In the genomic region with DNA sequence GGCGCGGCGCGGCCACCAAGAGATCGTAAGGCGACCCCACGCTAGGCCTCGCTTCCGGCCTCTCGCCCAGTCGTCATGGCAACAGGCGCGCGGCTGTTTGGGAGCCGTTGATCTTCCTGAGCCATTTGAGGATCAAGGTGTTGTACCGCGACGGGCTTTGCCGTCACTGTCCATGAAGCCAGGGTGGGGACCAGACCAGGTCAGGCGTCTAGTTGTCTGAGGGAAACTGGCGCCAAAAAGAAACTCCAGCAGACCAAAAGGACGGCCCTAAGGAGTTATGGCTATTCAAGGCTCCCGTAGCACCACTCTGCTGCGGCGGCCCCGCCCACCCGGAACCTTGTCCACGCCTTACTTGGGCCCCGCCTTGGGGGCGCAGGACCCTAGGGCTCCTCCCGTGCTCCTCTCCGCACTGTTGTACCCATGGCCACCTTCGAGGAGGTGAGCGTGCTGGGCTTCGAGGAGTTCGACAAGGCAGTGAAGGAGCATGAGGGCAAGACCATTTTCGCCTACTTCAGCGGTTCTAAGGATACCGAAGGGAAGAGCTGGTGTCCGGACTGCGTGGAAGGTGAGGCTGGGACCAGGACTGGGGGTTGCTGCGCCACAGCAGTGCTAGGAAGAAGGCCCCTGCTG, we compare ENCODE assay signal across 8 mouse cellular contexts. TPM values are rescaled to one million over a fixed set of nuclear protein-coding genes. Genes with fewer than 3 reads are reported as not detected.
DNase-seq lines count a peak whose midpoint lies in the region; ATAC-seq lines count a peak whose summit lies in the region.

A gene (minus strand): TSS at position 256 of the 630 bp plus-strand sequence.
A gene (plus strand): TSS at position 344 of the 630 bp plus-strand sequence.

- H3K27ac ChIP-seq in intestine, embryonic 15.5 days, result peak within 1 kb of the TSS; percentile 69

- peaks cover 14% of the 10 kb centered on the region; the same call in 1 of the 2 replicates for H3K36me3 ChIP-seq in intestine, embryonic 15.5 days

- H3K4me2 ChIP-seq in intestine, embryonic 15.5 days (replicated peaks), result peak within 1 kb of the TSS; percentile 92

- no peaks in the 10 kb centered on the region for H3K9me3 ChIP-seq in intestine, embryonic 15.5 days

- peak within 1 kb of the TSS; percentile 88 for H3K4me3 ChIP-seq in intestine, embryonic 15.5 days (replicated peaks)

- no peaks in the 10 kb centered on the region for H3K27me3 ChIP-seq in intestine, embryonic 15.5 days (replicated peaks)

- WGBS in intestine, embryonic 15.5 days, result under 1% methylated on average over 42 of the region's 42 CpGs

- ATAC-seq in intestine, embryonic 15.5 days, result peak; percentile 97

- H3K4me1 ChIP-seq in intestine, embryonic 15.5 days (replicated peaks), result peaks cover 18% of the 10 kb centered on the region

- H3K9ac ChIP-seq in intestine, embryonic 15.5 days, result peak within 1 kb of the TSS; percentile 80

- intact Hi-C loops in gastrocnemius, postnatal 36 days (cut with DNase I), result loop anchor here (10.0 kb wide), 1 partner anchor 153 kb away; no protein-coding TSS in a partner anchor
- intact Hi-C loops in left cerebral cortex, postnatal 25 days (cut with DNase I), result loop anchor here (2.0 kb wide), 1 partner anchor 155 kb away; no protein-coding TSS in a partner anchor

- DNase-seq in adrenal gland, adult 8-10 months, result peak; percentile 83
- DNase-seq in embryo, embryonic 11.5 days (ENCODE audit: low read depth, low spot score), result peak; percentile 76
- DNase-seq in gastrocnemius, postnatal 36 days, result peak; percentile 80 to 83
- peak; percentile 89 to 93 for DNase-seq in left cerebral cortex, postnatal 25 days (ENCODE audit: low spot score in 2 of 2)
- peak; percentile 86 for DNase-seq in mesoderm, embryonic 11.5 days (ENCODE audit: low read depth, low spot score)
- DNase-seq in right cerebral cortex, postnatal 25 days, result peak; percentile 91
- DNase-seq in urinary bladder, postnatal 36 days (ENCODE audit: low spot score in 2 of 2), result peak; percentile 88 to 90

RNA-seq across cellular contexts. Expression of the first gene that starts in this region (rescaled TPM):
- total RNA-seq in adrenal gland, adult 8-10 months (2022), result 10 to 100 TPM in 2 of 4 experiments, 1 to 10 TPM in 2; 7.0 to 16.0 (median 10.6) TPM
- total RNA-seq in gastrocnemius, postnatal 36 days (2021), result 1 to 10 TPM in 1 of 2 experiments, under 1 TPM in 1; 0.77 to 1.2 TPM
- polyA plus RNA-seq in intestine, embryonic 15.5 days (2015; fragmentation: Nextera tagmentation; extraction: Ambion mirVana), result 12.7 and 15.2 TPM in 2 replicates
- 10 to 100 TPM; 29.7 to 30.1 TPM for total RNA-seq in left cerebral cortex, postnatal 25 days (2021)

RNA-seq across cellular contexts. Expression of the second gene that starts in this region (rescaled TPM):
- 10 to 100 TPM; 64.8 to 87.4 (median 71.6) TPM for total RNA-seq in adrenal gland, adult 8-10 months (2022)
- 10 to 100 TPM; 27.6 to 28.5 TPM for total RNA-seq in gastrocnemius, postnatal 36 days (2021)
- 340 and 361 TPM in 2 replicates for polyA plus RNA-seq in intestine, embryonic 15.5 days (2015; fragmentation: Nextera tagmentation; extraction: Ambion mirVana)
- total RNA-seq in left cerebral cortex, postnatal 25 days (2021), result 10 to 100 TPM; 30.6 to 32.3 TPM

Comparison
In these comparisons a context has a peak if more than half of its experiments do, and no peak if none do; other contexts are left out.
1. Peak in every context shown above with its lines: DNase-seq, ATAC-seq, H3K4me3 ChIP-seq and H3K27ac ChIP-seq.